Mouse (Mus musculus): ENCODE data around the gene Ctxn1. TPM values are rescaled to one million over a fixed set of nuclear protein-coding genes. Genes with fewer than 3 reads are reported as not detected.
"Not testable (repeated sequence)": the region's sequence is repeated elsewhere in the genome, so short reads cannot be mapped to it uniquely, and the experiment has no call there.

The Ctxn1 gene
- polyA plus RNA-seq, 1 experiment from 2014 or later: 27.8 TPM

- Histone ChIP-seq H3K9ac (no peak overlapping the region), H3K27me3 (no peaks in the 10 kb centered on the region), H3K36me3 (peaks cover 81% of the 10 kb centered on the region), H3K4me1 (replicated peaks) (peaks cover 13% of the 10 kb centered on the region), H3K4me2 (no peak overlapping the region), H3K9me3 (replicated peaks) (no peaks in the 10 kb centered on the region), H3K4me3 (no peak overlapping the region), H3K27ac (no peak overlapping the region)
- ATAC-seq (replicated peaks; ENCODE audit: insufficient number of reproducible peaks, insufficient read depth, low FRiP score, low read depth): no peak
- WGBS: 80% methylated on average over 8 of the region's 8 CpGs
Measured at GRCm38 (mm10) chr8:4263105-4263791, 4.2 kb upstream of the Ctxn1 start.

DNA sequence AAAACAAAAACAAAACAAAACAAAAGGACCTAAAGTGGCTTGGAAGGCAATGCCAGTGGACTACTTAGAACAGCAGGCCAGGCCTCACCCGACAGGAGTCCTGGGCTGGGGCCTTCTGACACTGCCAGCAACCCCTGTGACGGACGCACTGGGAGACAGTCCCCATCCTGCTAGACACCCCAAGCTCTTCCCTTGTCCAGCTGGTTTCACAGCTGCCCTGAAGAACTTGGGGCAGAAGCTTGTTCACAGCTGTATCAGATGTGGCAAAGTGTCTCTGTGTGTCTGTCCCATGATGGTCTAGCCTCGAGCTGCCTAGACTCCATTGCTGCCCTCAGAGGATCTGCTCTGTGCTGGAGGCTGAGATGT is 714 bp upstream of the Ctxn1 start:
- ATAC-seq (replicated peaks; ENCODE audit: insufficient number of reproducible peaks, insufficient read depth, low FRiP score, low read depth): no peak
- peak overlapping the region; percentile 59 for H3K27ac ChIP-seq
- no peak overlapping the region for H3K9ac ChIP-seq
- H3K4me3 ChIP-seq: no peak overlapping the region
- H3K27me3 ChIP-seq: no peaks in the 10 kb centered on the region
- H3K4me2 ChIP-seq: no peak overlapping the region
- H3K4me1 ChIP-seq (replicated peaks): peaks cover 27% of the 10 kb centered on the region
- 85% methylated on average over 4 of the region's 4 CpGs for WGBS
- peaks cover 62% of the 10 kb centered on the region for H3K36me3 ChIP-seq
- H3K9me3 ChIP-seq (replicated peaks): no peaks in the 10 kb centered on the region

DNA sequence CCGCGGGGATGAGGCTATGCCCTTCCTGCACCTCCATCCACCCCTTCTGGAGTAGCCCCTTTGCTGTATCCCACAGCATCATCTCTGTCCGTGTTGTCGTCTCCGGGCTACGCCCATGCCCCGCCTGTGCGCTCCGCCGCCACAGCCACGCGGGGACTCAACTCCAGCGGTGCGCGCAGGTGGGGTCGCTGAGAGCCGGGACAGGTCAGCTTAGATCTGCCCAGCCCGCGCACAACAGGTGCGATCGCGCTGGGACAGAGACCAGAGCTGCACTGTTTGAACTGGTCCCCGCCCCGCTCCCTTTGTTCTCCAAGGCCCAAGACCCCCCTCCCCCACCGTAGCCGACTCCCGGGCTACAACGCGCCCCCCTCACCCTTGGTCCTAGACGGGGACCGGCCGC is 396 bp downstream of the Ctxn1 start:
- H3K4me1 ChIP-seq (replicated peaks): peaks cover 33% of the 10 kb centered on the region
- H3K9ac ChIP-seq: peak overlapping the region; percentile 71
- H3K9me3 ChIP-seq (replicated peaks): no peaks in the 10 kb centered on the region
- H3K27me3 ChIP-seq: no peaks in the 10 kb centered on the region
- peak overlapping the region; percentile 79 for H3K4me3 ChIP-seq
- peaks cover 52% of the 10 kb centered on the region for H3K36me3 ChIP-seq
- ATAC-seq (replicated peaks; ENCODE audit: insufficient number of reproducible peaks, insufficient read depth, low FRiP score, low read depth): peak; percentile 58; the same call in 1 of the 2 replicates
- H3K27ac ChIP-seq: peak overlapping the region; percentile 67
- H3K4me2 ChIP-seq: peak overlapping the region; percentile 96
- WGBS: under 1% methylated on average over 32 of the region's 32 CpGs

- Histone ChIP-seq H3K9me3 (replicated peaks) (no peaks in the 10 kb centered on the region), H3K4me2 (peak overlapping the region; percentile 96), H3K9ac (peak overlapping the region; percentile 71), H3K27me3 (no peaks in the 10 kb centered on the region), H3K4me1 (replicated peaks) (peaks cover 35% of the 10 kb centered on the region), H3K4me3 (peak overlapping the region; percentile 79), H3K36me3 (peaks cover 48% of the 10 kb centered on the region), H3K27ac (peak overlapping the region; percentile 67)
- WGBS: 4% methylated on average over 35 of the region's 35 CpGs
- ATAC-seq (replicated peaks; ENCODE audit: insufficient number of reproducible peaks, insufficient read depth, low FRiP score, low read depth): peak; percentile 59
Measured at GRCm38 (mm10) chr8:4258233-4258632, 841 bp downstream of the Ctxn1 start.

DNA sequence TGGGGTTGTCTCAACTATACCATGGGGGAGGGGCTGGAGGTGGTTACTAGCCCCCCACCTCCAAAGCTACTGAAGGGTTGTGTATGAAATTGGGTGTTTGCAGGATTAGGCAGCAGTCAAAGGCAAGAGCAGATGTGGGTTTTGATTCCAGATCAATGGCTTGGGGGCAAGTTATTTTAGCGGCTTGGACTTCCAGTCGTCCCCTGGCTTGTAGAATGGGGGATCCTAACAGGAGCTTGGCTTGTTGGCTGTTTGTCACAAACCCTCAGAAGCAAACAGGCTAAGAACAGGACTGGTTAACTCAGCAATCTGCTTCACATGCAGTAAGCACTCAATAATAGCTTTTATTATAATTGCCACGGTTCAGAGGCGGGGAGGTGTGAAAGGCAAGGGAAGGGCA is 1.7 kb downstream of the Ctxn1 start:
- 83% methylated on average over 4 of the region's 4 CpGs for WGBS
- Histone ChIP-seq H3K27ac (no peak overlapping the region), H3K27me3 (no peaks in the 10 kb centered on the region), H3K36me3 (peaks cover 45% of the 10 kb centered on the region), H3K9ac (no peak overlapping the region), H3K4me3 (no peak overlapping the region), H3K9me3 (replicated peaks) (no peaks in the 10 kb centered on the region), H3K4me1 (replicated peaks) (peaks cover 39% of the 10 kb centered on the region), H3K4me2 (peak overlapping the region; percentile 96; the same call in 1 of the 2 replicates)
- ATAC-seq (replicated peaks; ENCODE audit: insufficient number of reproducible peaks, insufficient read depth, low FRiP score, low read depth): no peak

- no peaks in the 10 kb centered on the region for H3K9me3 ChIP-seq (replicated peaks)
- H3K27ac ChIP-seq: 0 out of 2 replicates have a peak overlapping the region, but pooled peaks have one; percentile 2
- H3K9ac ChIP-seq: no peak overlapping the region
- H3K4me1 ChIP-seq (replicated peaks): peaks cover 42% of the 10 kb centered on the region
- WGBS: 39% methylated on average over 4 of the region's 4 CpGs
- H3K4me2 ChIP-seq: no peak overlapping the region
- peaks cover 42% of the 10 kb centered on the region for H3K36me3 ChIP-seq
- H3K27me3 ChIP-seq: no peaks in the 10 kb centered on the region
- no peak overlapping the region for H3K4me3 ChIP-seq
- ATAC-seq (replicated peaks; ENCODE audit: insufficient number of reproducible peaks, insufficient read depth, low FRiP score, low read depth): no peak
Measured at GRCm38 (mm10) chr8:4256911-4257310, 2.2 kb downstream of the Ctxn1 start.

DNA sequence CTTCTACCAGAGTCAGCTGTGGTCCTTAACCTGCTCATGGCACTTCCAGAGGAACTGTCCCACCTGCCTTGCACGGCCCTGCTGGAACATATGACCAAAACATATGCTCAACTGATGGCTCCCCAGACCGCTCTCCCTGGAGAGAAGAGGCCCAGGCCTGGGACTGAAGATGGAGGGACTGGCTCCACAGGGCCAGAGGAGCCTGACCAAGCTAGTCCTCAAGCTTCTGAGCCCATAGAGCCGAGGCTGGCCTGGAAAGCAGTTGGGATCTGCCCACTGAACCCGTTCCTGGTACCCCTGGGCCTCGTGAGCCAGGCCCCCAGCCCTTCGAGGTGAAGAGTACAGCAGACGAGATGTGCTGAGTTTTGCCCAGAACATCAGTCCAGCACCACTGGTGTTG is 3.6 kb downstream of the Ctxn1 start:
- H3K9me3 ChIP-seq (replicated peaks); H3K4me2 ChIP-seq; H3K27me3 ChIP-seq; H3K9ac ChIP-seq; H3K4me3 ChIP-seq; ATAC-seq (replicated peaks; ENCODE audit: insufficient number of reproducible peaks, insufficient read depth, low FRiP score, low read depth); H3K27ac ChIP-seq: not testable (repeated sequence)
- Histone ChIP-seq H3K4me1 (replicated peaks) (peaks cover 45% of the 10 kb centered on the region), H3K36me3 (peaks cover 28% of the 10 kb centered on the region)
- 82% methylated on average over 7 of the region's 7 CpGs for WGBS

DNA sequence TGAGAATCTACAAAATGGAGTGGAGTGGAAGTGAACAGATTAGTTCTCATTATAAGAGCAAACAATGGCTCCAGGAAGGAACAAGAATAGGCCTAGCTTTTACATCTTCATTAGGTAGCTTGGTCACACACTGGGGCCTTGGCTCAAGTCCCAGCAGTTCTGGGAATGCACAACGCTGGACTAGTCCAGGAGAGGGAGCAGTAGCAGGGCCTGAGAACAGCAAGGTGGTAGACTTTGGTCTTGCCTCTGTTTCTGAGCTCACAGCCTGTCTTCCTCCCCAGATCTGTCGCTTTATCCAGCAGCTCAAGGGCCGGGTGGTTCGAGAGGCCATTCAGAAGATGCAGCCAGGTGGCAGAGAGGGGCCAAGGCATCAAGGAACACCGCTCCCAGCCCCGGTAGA is 5.1 kb downstream of the Ctxn1 start:
- Histone ChIP-seq H3K4me3 (peak overlapping the region; percentile 77), H3K36me3 (peaks cover 17% of the 10 kb centered on the region; the same call in 1 of the 2 replicates), H3K9ac (0 out of 2 replicates have a peak overlapping the region, but pooled peaks have one; percentile 11), H3K4me1 (replicated peaks) (peaks cover 52% of the 10 kb centered on the region), H3K27ac (peak overlapping the region; percentile 91; the same call in 1 of the 2 replicates), H3K9me3 (replicated peaks) (no peaks in the 10 kb centered on the region), H3K4me2 (peak overlapping the region; percentile 82), H3K27me3 (no peaks in the 10 kb centered on the region)
- WGBS: 66% methylated on average over 6 of the region's 6 CpGs
- no peak for ATAC-seq (replicated peaks; ENCODE audit: insufficient number of reproducible peaks, insufficient read depth, low FRiP score, low read depth)

- H3K4me1 ChIP-seq (replicated peaks): peaks cover 50% of the 10 kb centered on the region
- WGBS: under 1% methylated on average over 69 of the region's 69 CpGs
Measured at GRCm38 (mm10) chr8:4252934-4253841, 5.9 kb downstream of the Ctxn1 start, which contains the start of gene Snapc2. TSS of gene Snapc2 (plus strand) at chr8:4253080.

DNA sequence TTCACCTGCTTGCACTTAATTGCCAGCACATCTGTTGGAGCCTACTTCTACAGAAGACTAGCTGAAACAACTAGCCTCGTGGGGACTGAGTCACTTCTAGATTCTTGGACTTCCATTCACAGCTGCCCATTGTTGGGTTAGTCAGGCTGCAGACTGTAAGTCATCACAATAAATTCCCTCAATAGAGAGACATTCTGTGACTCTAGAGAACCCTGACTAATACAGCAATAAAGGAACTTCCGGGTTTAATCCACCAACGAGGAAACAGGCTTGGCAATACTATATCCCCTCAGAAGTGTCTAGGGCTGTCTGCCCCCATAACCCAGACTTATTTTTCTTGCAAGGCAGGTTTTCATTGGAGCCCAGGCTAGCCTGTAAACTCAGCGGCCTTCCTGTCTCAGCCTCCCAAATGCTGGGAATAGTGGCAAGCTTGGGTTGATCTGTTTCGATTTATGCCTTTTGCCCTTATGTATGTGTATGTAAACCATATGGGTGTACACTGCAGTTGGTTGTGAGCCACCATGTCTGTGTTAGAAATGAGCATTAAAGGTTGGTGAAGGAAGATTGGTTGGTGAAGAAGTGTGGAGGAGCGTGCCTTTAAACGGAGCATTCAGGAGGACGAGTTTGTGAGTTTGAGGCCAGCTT is 6.8 kb downstream of the Ctxn1 start:
- 35% methylated on average over 8 of the region's 8 CpGs for WGBS
- H3K9ac ChIP-seq: peak overlapping the region; percentile 94
- H3K36me3 ChIP-seq: peaks cover 17% of the 10 kb centered on the region; the same call in 1 of the 2 replicates
- no peak for ATAC-seq (replicated peaks; ENCODE audit: insufficient number of reproducible peaks, insufficient read depth, low FRiP score, low read depth)
- H3K4me3 ChIP-seq: peak overlapping the region; percentile 77
- no peaks in the 10 kb centered on the region for H3K27me3 ChIP-seq
- H3K4me1 ChIP-seq (replicated peaks): peaks cover 42% of the 10 kb centered on the region
- no peaks in the 10 kb centered on the region for H3K9me3 ChIP-seq (replicated peaks)
- peak overlapping the region; percentile 82 for H3K4me2 ChIP-seq
- H3K27ac ChIP-seq: peak overlapping the region; percentile 13; the same call in 1 of the 2 replicates

More at GRCm38 (mm10) chr8:4252934-4253841, 5.9 kb downstream of the Ctxn1 start, which contains the start of gene Snapc2:
- H3K27me3 ChIP-seq: no peaks in the 10 kb centered on the region
- no peaks in the 10 kb centered on the region for H3K9me3 ChIP-seq (replicated peaks)
- peak; percentile 85 for ATAC-seq (replicated peaks; ENCODE audit: insufficient number of reproducible peaks, insufficient read depth, low FRiP score, low read depth)
- H3K27ac ChIP-seq: peak within 1 kb of the TSS; percentile 91
- peak within 1 kb of the TSS; percentile 94 for H3K9ac ChIP-seq
- H3K4me2 ChIP-seq: peak within 1 kb of the TSS; percentile 82
- peak within 1 kb of the TSS; percentile 77 for H3K4me3 ChIP-seq
- peaks cover 17% of the 10 kb centered on the region; the same call in 1 of the 2 replicates for H3K36me3 ChIP-seq

Measured in heart, embryonic 15.5 days (tissue).